Comparison of ENCODE assay signal across 8 mouse cellular contexts in the genomic region with DNA sequence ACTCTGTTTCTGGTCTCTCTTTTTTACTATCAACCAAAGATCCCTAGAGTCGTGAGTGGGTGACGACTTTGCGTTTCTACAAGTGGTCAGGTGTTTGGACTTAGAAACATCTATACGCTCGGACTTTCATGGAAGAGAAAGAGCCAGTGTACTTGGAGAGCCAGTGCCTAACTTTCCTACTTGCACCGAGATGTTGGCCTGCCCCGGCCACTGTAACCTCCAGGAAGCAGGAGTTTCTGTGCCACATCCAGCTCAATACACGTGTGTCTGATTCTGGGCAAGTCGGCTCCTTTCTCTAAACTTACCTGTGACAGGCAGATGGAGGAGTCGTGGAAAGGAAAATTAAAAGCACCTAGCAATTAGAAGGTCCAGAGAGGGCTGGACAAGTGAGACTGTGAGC. TPM values are rescaled to one million over a fixed set of nuclear protein-coding genes. Genes with fewer than 3 reads are reported as not detected.
DNase-seq lines count a peak whose midpoint lies in the region; ATAC-seq and TF ChIP-seq lines count a peak whose summit lies in the region.

A gene (plus strand): TSS at position 301 of the 400 bp plus-strand sequence.

- intact Hi-C loops in gastrocnemius, adult 2 months (cut with DNase I): loop anchor here (10.0 kb wide), 1 partner anchor 621 kb away; no protein-coding TSS in a partner anchor
- intact Hi-C loops in left cerebral cortex, postnatal 4 days (cut with DNase I): no loop called here

- H3K4me1 ChIP-seq in megakaryocyte, embryonic 14.5 days: peaks cover 49% of the 10 kb centered on the region
- H3K4me1 ChIP-seq in intestine, embryonic 16.5 days (ENCODE audit: control insufficient read depth, insufficient read depth, low read length): peaks cover 21% of the 10 kb centered on the region
- H3K4me1 ChIP-seq in small intestine, adult 2 months (ENCODE audit: control insufficient read depth, insufficient read depth, insufficient read length, low read length): peaks cover 16% of the 10 kb centered on the region

- H3K36me3 ChIP-seq in megakaryocyte, embryonic 14.5 days (replicated peaks; ENCODE audit: low read length): no peaks in the 10 kb centered on the region
- H3K36me3 ChIP-seq in intestine, embryonic 16.5 days (ENCODE audit: control insufficient read depth, insufficient read depth, low read length): no peaks in the 10 kb centered on the region
- no peaks in the 10 kb centered on the region for H3K36me3 ChIP-seq in small intestine, adult 2 months (ENCODE audit: control insufficient read depth, insufficient read depth, low read length)

- no peak for TF ChIP-seq POLR2A in small intestine, adult 2 months (IDR thresholded peaks at IDR 0.05; ENCODE audit: low read depth, low read length)

- TF ChIP-seq CTCF in gastrocnemius, adult 2 months (IDR thresholded peaks at IDR 0.05): no peak
- TF ChIP-seq CTCF in small intestine, adult 2 months (IDR thresholded peaks at IDR 0.05; ENCODE audit: extremely low read depth, insufficient read length, insufficient replicate concordance, low read depth, low read length): no peak

- no peak for DNase-seq in gastrocnemius, adult 2 months
- DNase-seq in left cerebral cortex, postnatal 4 days: no peak
- no peak for DNase-seq in cerebellum, adult 9-10 months
- DNase-seq in frontal cortex, postnatal 10 days (ENCODE audit: low spot score in 2 of 2): no peak

- H3K9ac ChIP-seq in intestine, embryonic 16.5 days (ENCODE audit: low read depth, low read length): peak within 1 kb of the TSS; percentile 54

- peak within 1 kb of the TSS; percentile 81 for H3K4me2 ChIP-seq in intestine, embryonic 16.5 days (ENCODE audit: low read depth, low read length)

- WGBS in intestine, embryonic 16.5 days: 6% methylated on average over 10 of the region's 10 CpGs
- whole genome bisulfite sequencing in small intestine, adult 2 months: 2% methylated on average over 10 of the region's 10 CpGs

- H3K27me3 ChIP-seq in megakaryocyte, embryonic 14.5 days (replicated peaks): peaks cover 91% of the 10 kb centered on the region
- H3K27me3 ChIP-seq in intestine, embryonic 16.5 days (replicated peaks; ENCODE audit: control insufficient read depth, insufficient read depth, low read length): peaks cover 74% of the 10 kb centered on the region
- H3K27me3 ChIP-seq in small intestine, adult 2 months (ENCODE audit: control insufficient read depth, insufficient read depth, low read length): peaks cover 11% of the 10 kb centered on the region

- H3K27ac ChIP-seq in gastrocnemius, adult 2 months: peak within 1 kb of the TSS; percentile 94
- H3K27ac ChIP-seq in intestine, embryonic 16.5 days (ENCODE audit: low read length): no peak within 1 kb of the TSS
- no peak within 1 kb of the TSS for H3K27ac ChIP-seq in small intestine, adult 2 months (ENCODE audit: insufficient read depth, low read depth, low read length)

- H3K9me3 ChIP-seq in megakaryocyte, embryonic 14.5 days: no peaks in the 10 kb centered on the region
- no peaks in the 10 kb centered on the region for H3K9me3 ChIP-seq in intestine, embryonic 16.5 days (ENCODE audit: control insufficient read depth, low read length)

- H3K4me3 ChIP-seq in megakaryocyte, embryonic 14.5 days (replicated peaks): peak within 1 kb of the TSS; percentile 90
- H3K4me3 ChIP-seq in gastrocnemius, adult 2 months: peak within 1 kb of the TSS; percentile 81
- H3K4me3 ChIP-seq in intestine, embryonic 16.5 days (ENCODE audit: low read length): peak within 1 kb of the TSS; percentile 48
- H3K4me3 ChIP-seq in small intestine, adult 2 months (ENCODE audit: low read depth, low read length): peak within 1 kb of the TSS; percentile 60

- ATAC-seq in megakaryocyte, adult 5-6 weeks (ENCODE audit: poor library complexity, severe bottlenecking): no peak
- ATAC-seq in intestine, embryonic 16.5 days: no peak

RNA-seq across cellular contexts. Expression of the gene that starts here (rescaled TPM):
- 0.41 TPM in 1 of 2 replicates, not detected in the other for polyA plus RNA-seq in megakaryocyte, embryonic 14.5 days (2012; ENCODE audit: insufficient read depth, low replicate concordance)
- not detected in 2 replicates for total RNA-seq in megakaryocyte, adult 5-6 weeks (2015)
- total RNA-seq in megakaryocyte, adult 5-6 weeks (2017): 0.07 TPM in 1 of 2 replicates, not detected in the other
- 10 to 100 TPM; 27.9 to 32.4 TPM for total RNA-seq in gastrocnemius, adult 2 months (2021)
- 1.3 and 1.4 TPM in 2 replicates for polyA plus RNA-seq in intestine, embryonic 16.5 days (2015; fragmentation: Nextera tagmentation; extraction: Ambion mirVana)
- 0.52 and 1.1 TPM in 2 replicates for polyA plus RNA-seq in small intestine, adult 2 months (2012; rRNA removed)
- 1 to 10 TPM; 1.1 to 1.5 TPM for total RNA-seq in left cerebral cortex, postnatal 4 days (2021)

Comparison
In these comparisons a context has a peak if more than half of its experiments do, and no peak if none do; other contexts are left out.
1. RNA of the gene that starts here (total RNA-seq): 27.9 to 32.4 TPM in gastrocnemius, adult 2 months; 1.1 to 1.5 TPM in left cerebral cortex, postnatal 4 days and 0.07 TPM in megakaryocyte, adult 5-6 weeks; every median in the first group is over 10 times any median in the second.
2. Peak in every context shown above with its lines, with median percentiles within 50 percentile points of each other: H3K4me3 ChIP-seq.